Mouse (Mus musculus) brain, embryonic 14.5 days (tissue): ENCODE data around the gene Hspa8. TPM values are rescaled to one million over a fixed set of nuclear protein-coding genes. Genes with fewer than 3 reads are reported as not detected.
"Not testable (repeated sequence)": the region's sequence is repeated elsewhere in the genome, so short reads cannot be mapped to it uniquely, and the experiment has no call there.

ENCODE experiments used
- DNase-seq: peaks from one replicate; pipeline ENCODE4 v3.0.0-alpha.2; 2011; ENCODE audit warnings: low read depth
- CTCF ChIP-seq: fragments of 200-500 bp; IDR thresholded peaks from 2 replicates; pipeline ENCODE4 v1.5.1; 2012; ENCODE audit warnings: inconsistent platforms, mild to moderate bottlenecking, moderate library complexity, borderline replicate concordance; ENCODE audit not compliant: insufficient read depth, insufficient read length; ENCODE audit errors: extremely low read depth
- POLR2A ChIP-seq: fragments of 200-500 bp; IDR thresholded peaks from 2 replicates; pipeline ENCODE4 v1.6.1; 2012; ENCODE audit warnings: mild to moderate bottlenecking, inconsistent platforms, borderline replicate concordance; ENCODE audit not compliant: poor library complexity, insufficient read depth, insufficient read length, severe bottlenecking; ENCODE audit errors: extremely low read depth
- polyA plus RNA-seq: library from polyadenylated mRNA; depleted of rRNA; stranded (reverse); fragments of >200 nt; gene quantifications from 2 replicates; pipeline ENCODE4 v1.2.3, GENCODE M21; 2012

Hspa8 gene
- polyA plus RNA-seq, 1 experiment = 2,783 TPM

GRCm38 (mm10) chr9:40793581-40793980 is 7.2 kb upstream of the Hspa8 start:
- TF ChIP-seq POLR2A (no peak), CTCF (no peak)
- no peak for DNase-seq

DNA sequence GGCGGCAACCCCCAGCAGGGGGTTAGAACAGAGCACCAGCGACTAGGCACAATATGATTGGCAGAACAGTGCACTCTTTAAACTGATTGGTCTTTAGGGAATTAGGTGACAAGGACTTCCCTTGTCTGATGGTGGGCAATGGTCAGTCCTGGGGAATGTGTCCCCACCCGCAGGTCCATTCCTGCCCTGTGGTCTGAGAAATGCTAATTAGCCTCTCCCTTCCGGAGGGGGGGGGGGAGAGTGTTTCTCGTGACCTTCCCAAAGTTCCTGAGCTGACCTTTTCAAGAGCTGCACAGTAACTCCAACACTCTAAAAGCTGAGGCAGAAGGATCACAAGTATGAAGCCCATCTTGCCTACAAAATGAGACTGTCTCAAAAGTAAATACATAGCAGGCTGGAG is 6.5 kb upstream of the Hspa8 start:
- DNase-seq = no peak
- TF ChIP-seq CTCF = no peak
- TF ChIP-seq POLR2A = no peak

DNA sequence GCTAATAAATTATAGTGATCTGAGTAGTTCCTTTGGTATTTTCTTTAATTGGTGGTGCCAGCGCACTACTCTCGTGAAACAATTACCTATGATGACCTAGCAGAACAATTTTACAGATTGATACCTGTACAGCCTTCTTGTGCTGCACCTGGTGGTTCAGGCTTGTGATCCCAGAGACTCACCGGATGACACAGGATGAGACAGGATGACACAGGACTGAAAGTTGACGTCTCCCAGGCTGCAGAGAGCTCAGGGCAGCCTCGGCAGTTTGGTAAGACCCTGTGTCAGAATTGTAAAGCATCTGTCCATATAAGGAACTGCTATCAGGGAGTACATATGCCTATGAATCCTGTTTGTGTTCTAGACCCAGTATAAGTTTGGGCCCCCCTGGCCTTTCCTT is 5.9 kb upstream of the Hspa8 start:
- no peak for DNase-seq
- no peak for TF ChIP-seq POLR2A
- TF ChIP-seq CTCF = no peak

DNA sequence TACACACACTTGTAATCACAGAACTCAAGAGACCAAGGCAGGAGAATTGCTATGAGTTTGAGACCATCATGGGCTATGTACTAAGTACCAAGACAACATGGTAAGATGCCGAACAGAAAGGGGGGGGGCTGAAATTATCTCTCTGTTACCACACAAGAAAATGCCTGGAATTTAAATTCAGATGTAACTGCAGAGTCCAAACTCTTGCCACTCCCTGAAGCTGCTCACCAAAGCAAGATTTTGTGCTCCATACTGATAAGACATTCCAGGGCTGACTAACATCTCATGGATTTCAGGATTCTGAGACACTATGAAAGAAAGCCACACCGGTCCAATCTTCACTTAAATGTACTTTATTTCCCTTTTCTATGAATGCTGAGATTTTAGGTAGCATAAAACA is 5.2 kb upstream of the Hspa8 start:
- no peak for DNase-seq
- TF ChIP-seq POLR2A = no peak
- no peak for TF ChIP-seq CTCF

DNA sequence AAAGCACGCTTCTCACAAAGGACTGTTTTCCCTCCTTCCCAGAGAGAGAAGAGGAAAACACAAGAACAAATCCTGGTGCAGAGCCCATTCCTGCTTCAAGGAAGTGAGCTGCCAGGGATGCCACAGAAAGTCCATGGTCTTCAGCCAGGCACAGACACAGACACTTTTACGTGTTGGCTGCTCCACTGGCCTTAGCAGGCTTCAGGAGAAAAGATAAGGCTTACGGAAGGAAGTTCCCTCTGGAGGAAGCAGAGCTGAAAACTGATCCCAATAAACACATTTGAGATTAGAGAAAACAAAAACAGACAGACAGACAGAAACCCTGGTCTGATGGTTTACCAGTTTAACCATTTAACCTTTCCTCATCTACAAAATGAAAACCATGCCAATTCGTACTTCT is 4.7 kb upstream of the Hspa8 start:
- no peak for DNase-seq
- no peak for TF ChIP-seq CTCF
- no peak for TF ChIP-seq POLR2A

- no peak for TF ChIP-seq CTCF
- no peak for TF ChIP-seq POLR2A
- DNase-seq = no peak
Measured at GRCm38 (mm10) chr9:40798247-40798960, 2.4 kb upstream of the Hspa8 start.

GRCm38 (mm10) chr9:40799112-40799511 is 1.7 kb upstream of the Hspa8 start:
- peak; percentile 20 for DNase-seq
- TF ChIP-seq CTCF (no peak), POLR2A (no peak)

DNA sequence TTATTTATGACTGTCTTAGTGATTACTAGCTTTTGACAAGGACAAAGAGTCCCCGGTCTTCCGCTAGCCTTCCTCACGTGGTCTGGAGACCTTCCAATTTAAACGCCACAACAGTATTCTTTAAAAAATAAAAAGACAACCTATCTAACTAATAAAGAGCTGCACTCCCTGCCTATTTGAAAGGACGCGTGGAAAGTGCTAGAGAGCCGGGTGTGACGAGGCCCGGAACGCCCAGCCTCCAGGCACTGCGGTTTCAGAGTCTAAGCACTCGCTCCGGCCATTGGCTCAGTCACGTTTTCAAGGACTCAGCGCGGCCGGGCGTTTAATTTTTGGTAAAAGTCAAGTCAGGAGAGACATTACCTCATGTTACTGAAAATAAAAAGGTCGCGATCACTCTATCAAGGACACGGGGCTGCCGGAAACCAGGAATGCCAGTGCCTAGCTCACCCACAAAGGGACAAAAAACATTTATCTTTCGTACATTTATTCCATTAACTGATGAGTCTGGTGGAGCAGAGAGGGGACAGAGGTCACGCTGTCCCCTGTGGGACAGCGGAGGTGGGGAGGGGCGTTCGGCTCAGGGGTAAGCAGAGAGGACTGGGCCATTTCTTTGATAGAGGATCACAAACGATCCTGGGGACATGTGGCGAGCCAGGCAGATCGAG is 815 bp upstream of the Hspa8 start:
- TF ChIP-seq CTCF = no peak
- TF ChIP-seq POLR2A = peak; percentile 31; the same call in 1 of the 2 replicates
- DNase-seq = peak; percentile 79

DNA sequence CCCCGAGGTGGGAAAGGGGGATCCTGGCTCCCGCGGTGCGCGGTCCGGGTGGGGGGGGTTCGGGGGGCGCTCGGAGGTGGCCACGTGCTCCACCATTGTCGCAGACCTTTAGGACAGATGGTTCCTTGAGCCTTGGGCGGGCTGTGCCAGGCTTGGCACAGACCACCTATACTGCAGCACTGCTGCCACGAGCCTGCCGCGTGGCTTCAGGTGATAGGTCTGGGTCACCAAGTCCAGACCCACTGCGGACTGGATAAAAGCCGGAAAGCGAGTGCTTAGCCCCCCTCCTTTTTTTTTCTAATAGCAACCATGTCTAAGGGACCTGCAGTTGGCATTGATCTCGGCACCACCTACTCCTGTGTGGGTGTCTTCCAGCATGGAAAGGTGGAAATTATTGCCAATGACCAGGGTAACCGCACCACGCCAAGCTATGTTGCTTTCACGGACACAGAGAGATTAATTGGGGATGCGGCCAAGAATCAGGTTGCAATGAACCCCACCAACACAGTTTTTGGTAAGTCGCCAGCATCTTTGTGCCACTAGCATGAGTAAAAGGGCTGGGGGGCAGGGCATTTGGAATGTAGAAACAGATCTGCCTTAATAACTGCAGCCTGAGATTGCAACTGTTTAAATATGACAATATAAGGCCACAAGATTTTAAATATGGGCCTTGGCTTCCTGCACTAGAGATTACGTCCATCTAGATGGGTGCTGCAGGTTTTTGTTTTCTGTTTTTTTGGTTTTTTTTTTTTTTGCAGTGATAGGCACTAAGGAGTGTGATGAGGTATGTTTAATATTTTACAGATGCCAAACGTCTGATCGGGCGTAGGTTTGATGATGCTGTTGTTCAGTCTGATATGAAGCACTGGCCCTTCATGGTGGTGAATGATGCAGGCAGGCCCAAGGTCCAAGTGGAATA is 1.1 kb downstream of the Hspa8 start:
- peak; percentile 80 for DNase-seq

DNA sequence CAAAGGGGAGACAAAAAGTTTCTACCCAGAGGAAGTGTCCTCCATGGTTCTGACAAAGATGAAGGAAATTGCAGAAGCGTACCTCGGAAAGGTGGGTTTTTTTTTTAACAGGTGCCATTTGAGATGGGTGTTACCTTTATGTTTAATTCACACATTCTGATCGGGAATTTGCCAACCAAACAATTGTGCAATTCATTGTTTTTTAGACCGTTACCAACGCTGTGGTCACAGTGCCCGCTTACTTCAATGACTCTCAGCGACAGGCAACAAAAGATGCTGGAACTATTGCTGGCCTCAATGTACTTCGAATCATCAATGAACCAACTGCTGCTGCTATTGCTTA is 1.7 kb downstream of the Hspa8 start:
- not testable (repeated sequence) for DNase-seq

- DNase-seq = not testable (repeated sequence)
Measured at GRCm38 (mm10) chr9:40804576-40804975, 3.8 kb downstream of the Hspa8 start.

DNA sequence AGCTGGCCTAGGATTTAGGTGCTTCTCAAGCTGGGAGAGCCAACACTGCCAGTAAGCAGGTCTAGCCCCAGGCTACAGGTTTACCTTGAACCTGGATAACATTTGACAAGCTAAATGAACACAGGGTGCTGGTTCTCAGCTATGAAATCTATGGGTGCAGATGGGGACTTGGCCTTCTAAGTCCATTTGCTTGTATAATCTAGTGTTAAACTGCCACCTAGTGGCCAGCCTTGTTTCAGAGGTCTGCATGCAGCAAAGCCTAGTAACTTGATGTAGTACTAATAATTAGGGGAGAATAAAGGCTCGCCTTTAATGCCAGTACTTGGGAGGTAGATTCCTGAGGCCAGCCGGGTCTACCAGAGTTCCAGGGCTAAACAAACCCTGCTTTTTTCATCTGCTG is 4.5 kb downstream of the Hspa8 start:
- peak; percentile 60; the same call in 1 of the 2 replicates for TF ChIP-seq CTCF
- TF ChIP-seq POLR2A = no peak

More for the DNA sequence above, 4.5 kb downstream of the Hspa8 start:
- DNase-seq = peak; percentile 93
